Mouse (Mus musculus): ENCODE measurements around the gene Fcgrt.

DNA sequence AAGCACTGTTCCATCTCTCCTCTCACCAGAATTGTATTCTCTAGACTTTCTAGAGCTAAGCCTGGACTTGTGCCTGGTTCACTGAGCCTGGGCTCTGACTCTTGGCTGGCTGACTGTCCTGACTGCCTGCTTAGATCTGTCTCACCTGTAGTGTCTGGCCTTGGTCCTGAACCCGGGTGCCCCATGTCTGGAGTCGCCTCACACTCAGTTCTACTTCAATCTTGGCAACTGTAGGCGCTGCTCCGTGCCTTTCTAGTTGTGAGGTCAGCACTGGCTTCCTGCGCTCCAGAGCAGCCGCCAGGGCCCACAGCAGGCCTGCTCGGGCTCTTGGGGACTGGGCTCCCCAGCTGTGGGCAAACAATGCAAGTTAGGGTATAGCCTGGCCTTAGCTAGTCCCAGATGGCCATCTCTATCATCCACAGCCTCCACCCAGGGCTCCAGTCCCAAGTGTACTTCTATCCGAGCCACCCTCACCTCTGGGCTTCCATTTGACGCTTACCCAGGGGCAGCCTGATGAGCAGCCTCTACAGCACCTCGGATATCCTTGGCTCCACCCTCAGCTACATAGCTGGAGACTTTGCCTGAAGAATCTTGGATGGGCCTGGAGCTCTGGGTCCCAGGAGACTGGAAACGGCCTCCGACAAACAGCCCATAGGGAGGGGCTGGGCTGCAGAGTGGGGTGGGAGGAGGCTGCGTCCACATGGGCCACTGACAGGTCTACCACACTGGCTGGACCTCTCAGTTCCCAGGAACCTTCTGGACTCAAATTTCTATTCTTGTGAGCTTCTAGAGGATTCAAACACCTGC is 40.9 kb upstream of the Fcgrt start:
- TF ChIP-seq EP300 (IDR thresholded peaks at IDR 0.05) (no peak), CTCF (IDR thresholded peaks at IDR 0.05) (no peak)
